Mouse (Mus musculus) neural tube, embryonic 14.5 days (tissue): ENCODE measurements around the gene Tmem115. TPM values are rescaled to one million over a fixed set of nuclear protein-coding genes. Genes with fewer than 3 reads are reported as not detected.

ENCODE experiments used
- ATAC-seq: fragments of 200-750 bp; cut with Nextera tagmentation; 2 replicates; pipeline ENCODE4 v1.8.0; 2017; ENCODE audit warnings: low read depth, mild to moderate bottlenecking, moderate TSS enrichment, moderate library complexity
- H3K27ac ChIP-seq: fragments of 300-500 bp; sonication (generic); 2 replicates; pipeline ENCODE4 v1.5.1; 2014; ENCODE audit warnings: low read depth, mild to moderate bottlenecking, control low read depth, low read length, moderate library complexity, mixed read lengths
- H3K27me3 ChIP-seq: fragments of 300-500 bp; sonication (generic); 2 replicates; pipeline ENCODE4 v1.6.1; 2014; ENCODE audit warnings: low read length; ENCODE audit not compliant: control insufficient read depth, insufficient read depth
- H3K36me3 ChIP-seq: fragments of 300-500 bp; sonication (generic); 2 replicates; pipeline ENCODE4 v1.6.1; 2014; ENCODE audit warnings: low read length, mixed read lengths; ENCODE audit not compliant: control insufficient read depth, insufficient read depth
- H3K4me1 ChIP-seq: fragments of 300-500 bp; sonication (generic); 2 replicates; pipeline ENCODE4 v1.6.1; 2014; ENCODE audit warnings: low read length; ENCODE audit not compliant: control insufficient read depth, insufficient read depth
- H3K4me2 ChIP-seq: fragments of 300-500 bp; sonication (generic); 2 replicates; pipeline ENCODE4 v1.6.1; 2014; ENCODE audit warnings: mild to moderate bottlenecking, low read depth, low read length, control low read depth
- H3K4me3 ChIP-seq: fragments of 300-500 bp; sonication (generic); 2 replicates; pipeline ENCODE4 v1.5.1; 2014; ENCODE audit warnings: low read depth, low read length, control low read depth, mixed read lengths
- H3K9ac ChIP-seq: fragments of 300-500 bp; sonication (generic); replicated peaks from 2 replicates; pipeline ENCODE4 v1.6.1; 2014; ENCODE audit warnings: low read depth, mild to moderate bottlenecking, control low read depth, low read length, mixed read lengths
- H3K9me3 ChIP-seq: fragments of 300-500 bp; sonication (generic); 2 replicates; pipeline ENCODE4 v1.6.1; 2016; ENCODE audit warnings: low read length; ENCODE audit not compliant: control insufficient read depth
- WGBS: fragments of 180-500 bp; shearing (Covaris S2); extraction: QIAGEN DNeasy Blood & Tissue Kit; methylation state at CpG from one replicate; pipeline ENCODE4 v1.1.7; 2014; 5-methylcytosine and 5-hydroxymethylcytosine counted together
- polyA plus RNA-seq: library from polyadenylated mRNA; unstranded; fragments of >200 nt; fragmentation: Nextera tagmentation; extraction: Ambion mirVana; gene quantifications from 2 replicates; pipeline ENCODE4 v1.2.1, GENCODE M21; 2014

The Tmem115 gene
- polyA plus RNA-seq, 1 experiment from 2014 or later, result 47.7 TPM

GRCm38 (mm10) chr9:107551117-107551889 is 17.6 kb downstream of the Tmem115 start, which contains the start of gene Rassf1:
Rassf1 (plus strand) TSS chr9:107551555.
- Histone ChIP-seq H3K4me1 (peaks cover 28% of the 10 kb centered on the region), H3K4me3 (peak within 1 kb of the TSS; percentile 29), H3K9me3 (no peaks in the 10 kb centered on the region), H3K27me3 (peaks cover 24% of the 10 kb centered on the region), H3K36me3 (no peaks in the 10 kb centered on the region), H3K9ac (peak within 1 kb of the TSS; percentile 51), H3K27ac (no peak within 1 kb of the TSS), H3K4me2 (peak within 1 kb of the TSS; percentile 50)
- ATAC-seq, result no peak
- under 1% methylated on average over 63 of the region's 63 CpGs for WGBS

- H3K36me3 ChIP-seq, result no peaks in the 10 kb centered on the region
- no peak overlapping the region for H3K27ac ChIP-seq
- WGBS, result 7% methylated on average over 8 of the region's 8 CpGs
- no peaks in the 10 kb centered on the region for H3K9me3 ChIP-seq
- peak overlapping the region; percentile 29 for H3K4me3 ChIP-seq
- H3K4me1 ChIP-seq, result peaks cover 21% of the 10 kb centered on the region
- H3K4me2 ChIP-seq, result peak overlapping the region; percentile 50
- no peak for ATAC-seq
- peaks cover 24% of the 10 kb centered on the region for H3K27me3 ChIP-seq
- peak overlapping the region; percentile 51 for H3K9ac ChIP-seq
Observed at GRCm38 (mm10) chr9:107551890-107552355, 18.2 kb downstream of the Tmem115 start.

GRCm38 (mm10) chr9:107552690-107553393 is 19.1 kb downstream of the Tmem115 start:
- peak overlapping the region; percentile 96 for H3K4me2 ChIP-seq
- H3K4me3 ChIP-seq, result no peak overlapping the region
- ATAC-seq, result no peak
- peaks cover 17% of the 10 kb centered on the region for H3K4me1 ChIP-seq
- WGBS, result 82% methylated on average over 5 of the region's 5 CpGs
- H3K9me3 ChIP-seq, result no peaks in the 10 kb centered on the region
- H3K27me3 ChIP-seq, result peaks cover 24% of the 10 kb centered on the region
- no peak overlapping the region for H3K27ac ChIP-seq
- H3K9ac ChIP-seq, result no peak overlapping the region
- H3K36me3 ChIP-seq, result peaks cover 5% of the 10 kb centered on the region; the same call in 1 of the 2 replicates

GRCm38 (mm10) chr9:107553541-107554318 is 20.0 kb downstream of the Tmem115 start:
- Histone ChIP-seq H3K4me3 (peak overlapping the region; percentile 72), H3K27me3 (peaks cover 24% of the 10 kb centered on the region), H3K36me3 (peaks cover 12% of the 10 kb centered on the region), H3K9me3 (no peaks in the 10 kb centered on the region), H3K4me2 (peak overlapping the region; percentile 96), H3K9ac (peak overlapping the region; percentile 72), H3K4me1 (peaks cover 17% of the 10 kb centered on the region), H3K27ac (peak overlapping the region; percentile 81)
- 3% methylated on average over 37 of the region's 37 CpGs for WGBS
- ATAC-seq, result peak; percentile 78

GRCm38 (mm10) chr9:107554319-107554825 is 20.6 kb downstream of the Tmem115 start:
- Histone ChIP-seq H3K36me3 (peaks cover 18% of the 10 kb centered on the region), H3K4me3 (peak overlapping the region; percentile 72), H3K27me3 (peaks cover 24% of the 10 kb centered on the region), H3K4me2 (peak overlapping the region; percentile 96), H3K9me3 (no peaks in the 10 kb centered on the region), H3K27ac (peak overlapping the region; percentile 81), H3K4me1 (peaks cover 17% of the 10 kb centered on the region), H3K9ac (peak overlapping the region; percentile 78)
- WGBS, result under 1% methylated on average over 43 of the region's 53 CpGs
- peak; percentile 93 for ATAC-seq

- WGBS, result under 1% methylated on average over 23 of the region's 23 CpGs
- Histone ChIP-seq H3K4me1 (peaks cover 17% of the 10 kb centered on the region), H3K9ac (peak overlapping the region; percentile 78), H3K9me3 (no peaks in the 10 kb centered on the region), H3K27me3 (peaks cover 24% of the 10 kb centered on the region), H3K4me2 (peak overlapping the region; percentile 88), H3K4me3 (peak overlapping the region; percentile 72), H3K27ac (peak overlapping the region; percentile 79), H3K36me3 (peaks cover 25% of the 10 kb centered on the region)
- peak; percentile 30 for ATAC-seq
Observed at GRCm38 (mm10) chr9:107555031-107555457, 21.3 kb downstream of the Tmem115 start.

GRCm38 (mm10) chr9:107555701-107556100 is 22.0 kb downstream of the Tmem115 start:
- no peaks in the 10 kb centered on the region for H3K9me3 ChIP-seq
- no peak overlapping the region for H3K9ac ChIP-seq
- H3K36me3 ChIP-seq, result peaks cover 30% of the 10 kb centered on the region
- H3K4me2 ChIP-seq, result peak overlapping the region; percentile 88
- ATAC-seq, result no peak
- H3K4me1 ChIP-seq, result peaks cover 17% of the 10 kb centered on the region
- H3K27ac ChIP-seq, result no peak overlapping the region
- H3K27me3 ChIP-seq, result peaks cover 20% of the 10 kb centered on the region
- 45% methylated on average over 2 of the region's 2 CpGs for WGBS
- H3K4me3 ChIP-seq, result peak overlapping the region; percentile 72

GRCm38 (mm10) chr9:107556346-107556745 is 22.6 kb downstream of the Tmem115 start:
- H3K9ac ChIP-seq, result no peak overlapping the region
- WGBS, result 78% methylated on average over 3 of the region's 3 CpGs
- no peak for ATAC-seq
- H3K4me1 ChIP-seq, result peaks cover 15% of the 10 kb centered on the region
- no peak overlapping the region for H3K27ac ChIP-seq
- H3K4me3 ChIP-seq, result no peak overlapping the region
- H3K36me3 ChIP-seq, result peaks cover 36% of the 10 kb centered on the region
- H3K27me3 ChIP-seq, result peaks cover 17% of the 10 kb centered on the region
- peak overlapping the region; percentile 88; the same call in 1 of the 2 replicates for H3K4me2 ChIP-seq
- no peaks in the 10 kb centered on the region for H3K9me3 ChIP-seq
